Mouse (Mus musculus) cortical plate, adult 2 months (tissue): ENCODE data around the gene Hvcn1.

ENCODE experiments used
- CTCF ChIP-seq: fragments of 200-500 bp; IDR thresholded peaks from 2 replicates; pipeline ENCODE4 v1.5.1; 2011; ENCODE audit warnings: mild to moderate bottlenecking, control low read depth, low read length; ENCODE audit not compliant: insufficient read depth; ENCODE audit errors: extremely low read depth
- POLR2A ChIP-seq: fragments of 200-500 bp; IDR thresholded peaks from 2 replicates; pipeline ENCODE4 v1.6.1; 2011; ENCODE audit warnings: mild to moderate bottlenecking, low read length, control low read depth; ENCODE audit not compliant: insufficient read depth; ENCODE audit errors: extremely low read depth

DNA sequence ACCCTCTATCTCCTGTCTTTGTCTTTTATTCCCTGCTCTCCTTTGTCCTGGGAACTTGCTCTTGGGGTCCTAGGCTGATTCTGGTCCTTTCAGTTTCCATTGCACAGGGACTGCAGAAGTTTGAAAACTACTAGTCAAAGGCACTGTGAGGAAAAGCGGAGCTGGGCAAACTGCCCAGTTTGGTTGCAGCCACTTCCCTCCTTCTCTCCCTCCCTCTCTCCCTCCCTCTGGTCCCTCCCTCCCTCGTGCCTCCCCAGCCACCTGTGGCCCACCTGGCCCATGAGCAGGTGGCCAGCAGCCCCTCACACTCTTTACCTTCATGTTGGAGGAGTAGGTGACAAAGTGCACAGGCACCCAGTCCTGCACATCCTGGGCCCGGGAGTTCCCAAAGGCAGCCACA lies 38.6 kb downstream of the Hvcn1 start:
- TF ChIP-seq CTCF (no peak), POLR2A (no peak)
